Mouse (Mus musculus): ENCODE results near the gene ccdc198.

The ccdc198 gene

DNA sequence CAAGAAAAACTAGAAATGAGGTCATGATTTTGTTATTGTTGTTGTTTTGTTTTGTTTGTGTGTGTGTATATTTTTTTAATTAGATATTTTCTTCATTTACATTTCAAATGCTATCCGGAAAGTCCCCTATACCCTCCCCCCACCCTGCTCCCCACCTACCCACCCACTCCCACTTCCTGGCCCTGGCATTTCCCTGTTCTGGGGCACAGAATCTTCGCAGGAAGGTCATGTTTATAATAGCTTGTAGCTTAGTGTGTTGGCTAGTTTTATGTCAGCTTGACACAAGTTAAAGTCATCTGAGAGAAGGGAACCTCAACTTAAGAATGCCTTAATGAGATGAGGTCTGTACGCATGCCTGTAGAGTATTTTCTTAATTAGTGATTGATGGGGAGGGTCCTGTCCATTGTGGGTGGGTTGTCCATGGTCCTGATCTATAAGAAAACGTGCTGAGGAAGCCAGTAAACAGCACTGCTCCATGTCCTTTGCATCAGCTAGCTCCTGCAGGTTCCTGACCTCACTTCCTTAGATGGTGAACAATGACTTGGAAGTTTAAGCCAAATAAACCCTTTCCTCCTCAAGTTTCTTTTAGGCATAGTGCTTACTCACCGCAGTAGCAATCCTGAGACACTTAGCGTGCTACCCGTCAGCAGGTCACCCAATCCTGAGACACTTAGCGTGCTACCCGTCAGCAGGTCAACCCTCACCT is 44.0 kb downstream of the ccdc198 start:
- in situ Hi-C loops (cut with MboI, MseI): no loop called here

DNA sequence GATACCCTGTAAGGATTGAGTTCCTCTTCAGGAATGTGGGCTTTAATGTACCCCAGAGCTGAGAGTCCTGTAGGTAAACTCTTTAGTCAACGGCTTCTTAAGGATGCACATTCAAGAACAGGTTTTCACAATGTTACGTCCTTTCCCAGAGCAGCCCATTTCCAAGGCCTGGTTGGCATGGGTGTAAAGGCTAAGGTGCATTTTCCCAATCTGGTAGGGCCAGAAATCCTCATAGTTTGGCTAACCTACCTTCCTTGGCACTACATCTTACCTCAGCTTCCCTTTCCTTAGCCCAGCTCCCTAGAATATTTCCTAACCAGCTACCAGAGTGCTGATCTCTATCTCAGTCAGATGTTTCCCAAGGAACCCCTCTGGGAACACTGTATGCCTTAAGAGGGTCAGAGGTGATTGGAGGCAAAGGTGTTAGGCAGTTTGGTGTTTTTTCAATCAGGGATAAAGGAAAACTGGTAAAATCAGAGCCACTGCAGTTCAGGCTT is 48.2 kb downstream of the ccdc198 start:
- in situ Hi-C loops (cut with MboI, MseI): loop anchor here in 1 of 2 experiments (25.0 kb wide), 1 partner anchor 1590 kb away; the partner anchor contains the start of gene Ttc5

DNA sequence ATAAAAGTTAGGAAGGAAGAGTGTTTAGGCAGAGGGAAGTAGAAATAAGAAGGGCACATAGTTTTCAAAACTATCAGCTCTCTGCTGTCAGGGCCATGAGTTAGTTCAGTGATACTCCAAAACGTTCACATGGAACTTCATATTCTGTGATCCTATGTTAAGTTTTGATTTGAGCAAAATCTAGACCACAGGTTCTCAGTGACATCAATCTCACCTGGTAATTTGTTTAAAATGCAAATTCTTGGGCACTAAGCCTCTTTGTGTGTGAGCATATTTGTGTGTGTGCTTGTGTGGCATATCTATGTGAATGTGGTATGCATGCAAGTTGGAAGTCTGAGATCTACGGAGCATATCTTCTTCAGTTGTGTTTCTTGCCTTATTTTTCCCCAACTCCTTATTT is 59.0 kb downstream of the ccdc198 start:
- in situ Hi-C loops (cut with MboI, MseI): loop anchor here in 1 of 2 experiments (25.0 kb wide), 1 partner anchor 1601 kb away; the partner anchor contains the start of gene Ttc5

DNA sequence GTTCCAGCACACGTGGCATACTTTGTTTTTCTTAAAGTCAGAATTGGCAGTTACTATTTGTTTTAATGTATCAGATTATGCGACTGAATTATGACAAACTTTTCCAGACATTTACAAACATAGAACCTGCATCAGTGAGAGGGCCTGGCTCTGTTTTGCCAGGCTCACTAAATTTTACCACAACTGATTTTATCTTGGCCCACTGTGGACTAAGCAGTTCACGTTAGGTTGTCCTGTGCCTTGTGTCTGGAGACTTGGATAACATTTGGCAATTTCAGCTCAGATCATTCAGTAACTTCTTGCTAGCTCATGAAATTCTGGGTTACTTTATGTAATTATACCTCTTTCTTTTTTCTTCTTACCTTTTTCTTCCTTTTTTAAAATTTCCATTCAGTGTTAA is 65.5 kb downstream of the ccdc198 start:
- in situ Hi-C loops (cut with MboI, MseI): loop anchor here in 1 of 2 experiments (10.0 to 25.0 kb wide), 2 partner anchors 115 to 1608 kb away; partner anchors contain the start of genes Ap5m1, Exoc5 and Ttc5

DNA sequence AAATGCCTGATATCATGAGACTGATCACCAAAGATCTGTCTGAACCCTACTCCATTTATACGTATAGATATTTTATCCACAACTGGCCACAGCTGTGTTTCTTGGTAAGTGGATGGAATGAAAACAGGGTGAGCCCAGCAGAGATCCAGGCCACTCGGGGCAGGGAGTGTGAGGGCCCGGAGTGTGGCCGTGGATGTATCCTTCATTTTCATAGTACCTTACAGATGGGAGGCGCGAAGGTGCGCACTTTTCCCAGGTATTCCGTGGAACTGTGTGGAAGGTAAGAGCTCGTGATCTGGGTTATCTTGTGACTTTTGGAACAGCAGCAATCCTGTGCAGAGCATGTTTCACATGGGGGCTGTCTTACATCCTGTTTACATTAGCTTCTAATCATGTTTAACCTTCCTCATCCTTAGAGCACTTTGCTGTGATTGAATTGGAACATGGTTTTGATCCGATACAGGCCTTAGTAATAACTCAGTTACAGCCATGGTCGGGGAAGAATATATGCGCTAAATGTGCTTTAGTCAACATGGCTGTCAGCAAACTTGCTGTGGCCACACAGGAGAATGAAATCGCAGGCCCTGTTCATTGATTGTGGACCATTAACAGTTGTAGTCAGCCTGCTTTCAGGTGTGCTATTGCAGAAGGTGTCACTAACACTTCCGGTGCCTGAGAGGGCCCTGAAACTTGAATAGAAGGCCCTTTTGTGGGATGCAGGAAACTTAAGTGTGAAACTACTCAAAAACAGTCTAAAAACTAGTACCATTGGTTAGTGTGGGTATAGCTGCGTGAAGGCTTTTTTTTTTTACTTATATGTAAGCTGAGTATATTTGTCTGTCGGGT is 71.8 kb downstream of the ccdc198 start:
- in situ Hi-C loops (cut with MboI, MseI): loop anchor here in 1 of 2 experiments (5.0 to 10.0 kb wide), 2 partner anchors 86 to 109 kb away; partner anchors contain the start of genes Ap5m1 and Exoc5

DNA sequence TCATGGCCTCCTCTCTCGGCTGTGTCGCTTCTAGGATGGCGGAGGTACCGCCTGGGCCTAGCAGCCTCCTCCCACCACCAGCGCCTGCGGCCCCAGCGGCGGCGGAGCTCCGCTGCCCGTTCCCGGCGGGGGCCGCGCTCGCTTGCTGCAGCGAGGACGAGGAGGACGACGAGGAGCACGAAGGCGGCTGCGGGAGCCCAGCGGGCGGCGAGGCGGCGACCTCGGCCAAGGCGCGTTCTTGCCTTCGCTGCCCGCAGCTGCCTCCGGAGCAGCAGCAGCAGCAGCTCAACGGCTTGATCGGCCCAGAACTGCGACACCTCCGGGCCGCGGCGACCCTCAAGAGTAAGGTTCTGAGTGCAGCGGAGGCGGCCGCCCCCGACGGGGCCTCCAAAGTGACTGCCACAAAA is 72.7 kb downstream of the ccdc198 start:
- in situ Hi-C loops (cut with MboI, MseI): loop anchor here in 1 of 2 experiments (5.0 to 10.0 kb wide), 2 partner anchors 85 to 108 kb away; partner anchors contain the start of genes Ap5m1 and Exoc5

DNA sequence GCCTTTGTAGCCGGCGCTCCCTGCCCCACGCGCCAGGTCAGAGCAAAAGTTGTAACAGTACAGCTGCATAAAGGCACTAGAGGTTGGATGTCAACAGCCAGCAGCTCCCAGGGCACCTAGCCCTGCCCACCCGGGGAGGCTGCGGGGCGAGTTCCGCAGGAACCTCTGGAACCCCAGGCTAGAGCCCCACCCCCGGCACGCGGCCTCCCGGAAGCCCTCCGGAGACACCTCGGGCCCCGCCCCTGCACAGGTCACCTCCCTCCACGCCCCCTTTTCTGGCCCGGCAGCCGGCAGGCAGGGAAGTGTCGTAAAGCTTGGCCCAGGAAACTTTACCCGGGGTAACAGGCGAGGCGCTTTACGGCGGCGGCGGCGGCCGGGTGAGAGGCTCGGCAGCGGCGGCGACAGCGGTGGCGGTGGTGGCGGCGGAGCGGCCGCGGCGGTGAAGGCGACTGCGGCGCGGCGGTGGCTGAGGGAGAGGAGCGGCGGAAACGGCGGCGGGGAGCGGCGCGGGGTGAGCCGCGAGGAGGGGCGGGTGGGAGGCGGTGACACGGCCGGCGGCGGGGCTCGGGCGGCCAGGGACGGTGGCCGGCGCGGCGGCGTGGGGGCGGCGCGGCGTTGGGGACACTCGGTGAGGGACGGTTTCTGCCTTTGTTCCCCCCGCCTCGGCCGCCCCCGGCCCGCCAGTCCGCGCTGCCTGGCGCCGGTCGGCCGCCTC is 73.2 kb downstream of the ccdc198 start, which contains the start of gene Naa30:
Gene Naa30 (plus strand): TSS at position 360 of the 715 bp plus-strand sequence.
- in situ Hi-C loops (cut with MboI, MseI): loop anchor here in 1 of 2 experiments (5.0 to 10.0 kb wide), 2 partner anchors 85 to 107 kb away; partner anchors contain the start of genes Ap5m1 and Exoc5

DNA sequence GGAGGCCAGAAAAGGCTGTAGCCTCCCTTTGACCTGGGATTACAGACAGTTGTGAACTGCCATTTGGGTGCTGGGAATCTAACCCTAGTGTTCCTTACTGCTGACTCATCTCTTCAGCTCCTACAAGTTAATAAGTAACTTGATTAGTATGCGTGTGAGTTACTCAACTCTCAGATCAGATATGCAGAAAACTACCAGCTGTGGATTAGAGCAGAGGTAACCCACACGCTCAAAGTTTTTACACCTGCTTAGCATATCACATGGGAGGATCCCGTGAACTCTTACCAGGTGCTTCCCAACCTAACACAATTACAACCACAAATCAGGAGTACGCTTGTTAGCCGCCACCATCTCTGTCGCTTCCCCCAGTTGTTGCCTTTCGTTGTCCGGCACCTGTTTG is 74.0 kb downstream of the ccdc198 start:
- in situ Hi-C loops (cut with MboI, MseI): loop anchor here in 1 of 2 experiments (5.0 to 10.0 kb wide), 2 partner anchors 84 to 106 kb away; partner anchors contain the start of genes Ap5m1 and Exoc5

All from T-helper 17 cell (primary cell).